Mouse (Mus musculus) spleen, adult 2 months (tissue): Measurements from ENCODE around the gene P2ry14. TPM values are rescaled to one million over a fixed set of nuclear protein-coding genes. Genes with fewer than 3 reads are reported as not detected.
"Not testable (repeated sequence)": the region's sequence is repeated elsewhere in the genome, so short reads cannot be mapped to it uniquely, and the experiment has no call there.

ENCODE experiments used
- DNase-seq, 2 experiments: peaks; one replicate each; pipeline versions ENCODE4 v3.0.0 to v3.0.0-alpha.2; 2012 to 2021; ENCODE audit warnings: low spot score in 2 of 2, low read depth in 1 of 2
- H3K27ac ChIP-seq: fragments of 200-500 bp; 2 replicates; pipeline ENCODE4 v1.5.1; 2012; ENCODE audit warnings: low read length, inconsistent platforms; ENCODE audit not compliant: insufficient read depth
- H3K27me3 ChIP-seq: fragments of 200-500 bp; 2 replicates; pipeline ENCODE4 v1.6.1; 2012; ENCODE audit warnings: mild to moderate bottlenecking, moderate library complexity, low read length, inconsistent platforms; ENCODE audit not compliant: control insufficient read depth, insufficient read depth
- H3K36me3 ChIP-seq: fragments of 200-500 bp; 2 replicates; pipeline ENCODE4 v1.6.1; 2012; ENCODE audit warnings: mild to moderate bottlenecking, low read length, inconsistent platforms; ENCODE audit not compliant: control insufficient read depth, insufficient read depth
- H3K4me1 ChIP-seq: fragments of 200-500 bp; 2 replicates; pipeline ENCODE4 v1.6.1; 2011; ENCODE audit warnings: inconsistent platforms; ENCODE audit not compliant: control insufficient read depth, insufficient read depth, insufficient read length
- H3K4me3 ChIP-seq: fragments of 200-500 bp; 2 replicates; pipeline ENCODE4 v1.5.1; 2011; ENCODE audit warnings: mild to moderate bottlenecking, inconsistent platforms; ENCODE audit not compliant: insufficient read depth, insufficient read length; ENCODE audit errors: extremely low read depth
- CTCF ChIP-seq: fragments of 200-500 bp; IDR thresholded peaks from 2 replicates; pipeline ENCODE4 v1.5.1; 2011; ENCODE audit warnings: mild to moderate bottlenecking, inconsistent platforms; ENCODE audit not compliant: insufficient read depth, insufficient read length, insufficient replicate concordance; ENCODE audit errors: extremely low read depth
- POLR2A ChIP-seq: fragments of 200-500 bp; IDR thresholded peaks from 2 replicates; pipeline ENCODE4 v1.6.1; 2011; ENCODE audit warnings: low read depth, low read length, inconsistent platforms
- WGBS: fragments of 180-500 bp; shearing (Covaris S2); methylation state at CpG from one replicate; pipeline ENCODE4 v1.1.7; 2018; 5-methylcytosine and 5-hydroxymethylcytosine counted together
- polyA plus RNA-seq: library from polyadenylated mRNA; depleted of rRNA; stranded (reverse); fragments of >200 nt; gene quantifications from 2 replicates; pipeline ENCODE4 v1.2.3, GENCODE M21; 2012

The P2ry14 gene
- polyA plus RNA-seq, 1 experiment = 9.5 TPM

GRCm38 (mm10) chr3:59125783-59126555, 27.4 kb downstream of the P2ry14 start:
- no peak for DNase-seq
- TF ChIP-seq CTCF (no peak), POLR2A (no peak)
- 54% methylated on average over 7 of the region's 7 CpGs for WGBS

GRCm38 (mm10) chr3:59125022-59125421, 28.4 kb downstream of the P2ry14 start:
- Histone ChIP-seq H3K27ac (no peak overlapping the region), H3K27me3 (no peaks in the 10 kb centered on the region), H3K36me3 (no peaks in the 10 kb centered on the region), H3K4me3 (no peak overlapping the region), H3K4me1 (no peaks in the 10 kb centered on the region)
- TF ChIP-seq POLR2A (no peak), CTCF (no peak)
- WGBS = 76% methylated on average over 5 of the region's 5 CpGs
- DNase-seq = no peak

More at GRCm38 (mm10) chr3:59125783-59126555, 27.4 kb downstream of the P2ry14 start:
- Histone ChIP-seq H3K27me3 (no peaks in the 10 kb centered on the region), H3K36me3 (no peaks in the 10 kb centered on the region), H3K27ac (no peak overlapping the region), H3K4me1 (peaks cover 3% of the 10 kb centered on the region; the same call in 1 of the 2 replicates), H3K4me3 (no peak overlapping the region)

DNA sequence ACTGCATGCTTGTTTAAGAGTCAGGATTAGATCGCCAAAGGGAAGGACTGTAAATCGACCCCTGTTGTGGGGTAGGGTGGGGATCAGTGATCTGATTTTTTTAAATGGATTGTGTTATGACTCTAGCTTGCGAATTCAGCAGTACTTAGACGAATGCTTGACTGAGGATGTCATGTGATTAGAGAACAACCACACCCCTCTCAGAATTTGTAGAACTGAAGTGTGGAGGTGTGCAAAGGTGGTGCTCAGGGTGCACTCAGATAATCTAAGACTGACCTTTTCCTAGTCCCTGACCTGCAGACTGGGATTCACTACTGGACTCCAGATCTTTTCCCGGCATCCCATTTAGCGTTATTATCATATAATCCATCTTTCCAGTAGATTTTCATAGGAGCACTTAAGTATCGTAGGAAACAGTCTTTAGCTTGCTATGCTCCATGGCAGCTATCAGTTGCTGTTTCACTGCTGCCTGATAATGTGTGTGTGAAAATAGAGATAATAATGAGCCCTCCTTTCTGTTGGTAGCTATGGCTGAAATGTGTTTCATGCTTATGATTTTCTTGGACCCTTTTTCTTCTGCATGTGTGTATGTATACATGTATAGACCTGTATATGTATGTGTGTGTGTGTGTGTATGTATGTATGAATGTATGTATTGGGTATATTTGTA, 31.5 kb downstream of the P2ry14 start:
- H3K27ac ChIP-seq = no peak overlapping the region
- WGBS = 83% methylated on average over 7 of the region's 7 CpGs
- TF ChIP-seq CTCF (no peak), POLR2A (no peak)
- DNase-seq = no peak
- H3K4me3 ChIP-seq = no peak overlapping the region
- H3K36me3 ChIP-seq = no peaks in the 10 kb centered on the region
- peaks cover 3% of the 10 kb centered on the region for H3K4me1 ChIP-seq
- no peaks in the 10 kb centered on the region for H3K27me3 ChIP-seq

GRCm38 (mm10) chr3:59121067-59121730, 32.2 kb downstream of the P2ry14 start:
- peaks cover 3% of the 10 kb centered on the region for H3K4me1 ChIP-seq
- DNase-seq = no peak
- H3K27me3 ChIP-seq = no peaks in the 10 kb centered on the region
- H3K4me3 ChIP-seq = no peak overlapping the region
- no peaks in the 10 kb centered on the region for H3K36me3 ChIP-seq
- 79% methylated on average over 7 of the region's 7 CpGs for WGBS
- TF ChIP-seq POLR2A = no peak
- no peak for TF ChIP-seq CTCF
- no peak overlapping the region; the same call in 1 of the 2 replicates for H3K27ac ChIP-seq

GRCm38 (mm10) chr3:59113973-59114517, 39.4 kb downstream of the P2ry14 start:
- WGBS = 12% methylated on average over 8 of the region's 8 CpGs
- H3K4me1 ChIP-seq = peaks cover 8% of the 10 kb centered on the region

GRCm38 (mm10) chr3:59113291-59113690, 40.1 kb downstream of the P2ry14 start:
- 85% methylated on average over 4 of the region's 4 CpGs for WGBS
- not testable (repeated sequence) for H3K27me3 ChIP-seq, H3K27ac ChIP-seq, H3K4me1 ChIP-seq, H3K36me3 ChIP-seq, DNase-seq, H3K4me3 ChIP-seq

More at GRCm38 (mm10) chr3:59113973-59114517, 39.4 kb downstream of the P2ry14 start:
- TF ChIP-seq CTCF = no peak
- TF ChIP-seq POLR2A = no peak
- no peaks in the 10 kb centered on the region for H3K36me3 ChIP-seq
- DNase-seq = no peak
- H3K4me3 ChIP-seq = no peak overlapping the region
- peak overlapping the region; percentile 59; the same call in 1 of the 2 replicates for H3K27ac ChIP-seq
- no peaks in the 10 kb centered on the region for H3K27me3 ChIP-seq
